Mouse (Mus musculus) limb, embryonic 14.5 days (tissue): ENCODE results near the gene Nxpe4. TPM values are rescaled to one million over a fixed set of nuclear protein-coding genes. Genes with fewer than 3 reads are reported as not detected.

Experiments
- ATAC-seq: fragments of 200-750 bp; cut with Nextera tagmentation; 2 replicates; pipeline ENCODE4 v1.8.0; 2017; ENCODE audit warnings: low read depth, moderate number of reproducible peaks, moderate TSS enrichment; ENCODE audit not compliant: low FRiP score
- DNase-seq: peaks from one replicate; pipeline ENCODE4 v3.0.0-alpha.2; 2015; ENCODE audit warnings: low spot score
- H3K27ac ChIP-seq: fragments of 300-500 bp; sonication (generic); replicated peaks from 2 replicates; pipeline ENCODE4 v1.5.1; 2014; ENCODE audit warnings: low read depth, mild to moderate bottlenecking, low read length, moderate library complexity, mixed read lengths
- H3K27me3 ChIP-seq: fragments of 300-500 bp; sonication (generic); 2 replicates; pipeline ENCODE4 v1.6.1; 2014; ENCODE audit warnings: low read length, mixed read lengths; ENCODE audit not compliant: control insufficient read depth, insufficient read depth
- H3K36me3 ChIP-seq: fragments of 300-500 bp; sonication (generic); 2 replicates; pipeline ENCODE4 v1.6.1; 2014; ENCODE audit warnings: mild to moderate bottlenecking, low read length, moderate library complexity, mixed read lengths; ENCODE audit not compliant: control insufficient read depth, insufficient read depth
- H3K4me1 ChIP-seq: fragments of 300-500 bp; sonication (generic); 2 replicates; pipeline ENCODE4 v1.6.1; 2014; ENCODE audit warnings: antibody characterized with exemption, low read length, mixed read lengths; ENCODE audit not compliant: control insufficient read depth, insufficient read depth
- H3K4me2 ChIP-seq: fragments of 300-500 bp; sonication (generic); replicated peaks from 2 replicates; pipeline ENCODE4 v1.6.1; 2014; ENCODE audit warnings: low read depth, mild to moderate bottlenecking, low read length, moderate library complexity; ENCODE audit not compliant: severe bottlenecking
- H3K4me3 ChIP-seq: fragments of 300-500 bp; sonication (generic); replicated peaks from 2 replicates; pipeline ENCODE4 v1.5.1; 2014; ENCODE audit warnings: low read length
- H3K9ac ChIP-seq: fragments of 300-500 bp; sonication (generic); 2 replicates; pipeline ENCODE4 v1.6.1; 2014; ENCODE audit warnings: mild to moderate bottlenecking, low read depth, low read length, moderate library complexity; ENCODE audit not compliant: severe bottlenecking
- H3K9me3 ChIP-seq: fragments of 300-500 bp; sonication (generic); 2 replicates; pipeline ENCODE4 v1.6.1; 2016; ENCODE audit warnings: low read length; ENCODE audit not compliant: control insufficient read depth
- POLR2A ChIP-seq: fragments of 200-500 bp; IDR thresholded peaks from 2 replicates; pipeline ENCODE4 v1.8.0; 2012; ENCODE audit warnings: inconsistent platforms, mild to moderate bottlenecking, moderate library complexity, borderline replicate concordance; ENCODE audit not compliant: insufficient read depth, insufficient read length; ENCODE audit errors: extremely low read depth
- WGBS: fragments of 180-500 bp; shearing (Covaris S2); extraction: QIAGEN DNeasy Blood & Tissue Kit; methylation state at CpG from one replicate; pipeline ENCODE4 v1.1.7; 2014; 5-methylcytosine and 5-hydroxymethylcytosine counted together
- polyA plus RNA-seq, 2 experiments: library from polyadenylated mRNA; depleted of rRNA in 1 of 2; stranded (reverse) in 1 of 2; unstranded in 1 of 2; fragments of >200 nt; fragmentation: Nextera tagmentation in 1 of 2; extraction: Ambion mirVana in 1 of 2; gene quantifications; 2 replicates each; pipeline versions ENCODE4 v1.2.1 to v1.2.3; 2012 to 2014

The Nxpe4 gene
- polyA plus RNA-seq, 2 experiments, result 6.3 to 8.2 TPM

DNA sequence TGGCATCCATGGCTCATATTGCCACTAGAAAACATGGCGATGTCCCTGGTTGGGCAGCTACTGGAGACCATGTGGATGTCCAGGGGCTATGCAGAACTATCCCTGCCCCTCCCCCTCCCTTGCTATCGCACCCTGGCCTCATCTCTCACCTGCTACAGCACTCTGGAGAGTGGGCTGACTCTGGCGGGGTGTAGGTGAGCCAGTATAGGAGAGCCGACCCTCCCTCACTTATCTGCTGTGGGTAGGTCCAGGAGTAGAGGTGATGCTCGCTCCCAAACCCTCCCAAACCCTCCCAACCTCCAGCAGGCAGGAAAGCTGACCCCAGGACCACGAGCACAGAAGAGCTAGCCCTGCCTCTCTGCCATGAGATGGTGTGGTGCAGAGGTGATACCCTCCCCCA lies 27.0 kb downstream of the Nxpe4 start:
- no peak for DNase-seq
- TF ChIP-seq POLR2A, result no peak
- Histone ChIP-seq H3K9ac (no peak overlapping the region), H3K9me3 (no peaks in the 10 kb centered on the region), H3K4me3 (no peak overlapping the region), H3K4me1 (no peaks in the 10 kb centered on the region), H3K4me2 (no peak overlapping the region), H3K27me3 (no peaks in the 10 kb centered on the region), H3K36me3 (no peaks in the 10 kb centered on the region), H3K27ac (no peak overlapping the region)
- 78% methylated on average over 6 of the region's 6 CpGs for WGBS
- ATAC-seq, result no peak

GRCm38 (mm10) chr9:48197458-48197884 lies 35.6 kb downstream of the Nxpe4 start:
- TF ChIP-seq POLR2A, result no peak
- Histone ChIP-seq H3K4me1 (0 out of 2 replicates have a peak, but pooled peaks cover 2% of the 10 kb centered on the region), H3K36me3 (no peaks in the 10 kb centered on the region), H3K9ac (no peak overlapping the region), H3K4me3 (no peak overlapping the region), H3K9me3 (no peaks in the 10 kb centered on the region), H3K27ac (no peak overlapping the region), H3K27me3 (no peaks in the 10 kb centered on the region), H3K4me2 (no peak overlapping the region)
- ATAC-seq, result no peak
- 40% methylated on average over 12 of the region's 12 CpGs for WGBS
- no peak for DNase-seq

- ATAC-seq, result 0 out of 2 replicates have a peak, but pooled peaks have one; percentile 44
- Histone ChIP-seq H3K4me1 (peaks cover 8% of the 10 kb centered on the region; the same call in 1 of the 2 replicates), H3K36me3 (no peaks in the 10 kb centered on the region), H3K27me3 (no peaks in the 10 kb centered on the region), H3K9ac (no peak overlapping the region), H3K27ac (no peak overlapping the region), H3K4me3 (no peak overlapping the region), H3K9me3 (no peaks in the 10 kb centered on the region), H3K4me2 (no peak overlapping the region)
- 30% methylated on average over 6 of the region's 6 CpGs for WGBS
- no peak for TF ChIP-seq POLR2A
- DNase-seq, result no peak
These were observed 49.1 kb downstream of the Nxpe4 start for GRCm38 (mm10) chr9:48210970-48211369.

DNA sequence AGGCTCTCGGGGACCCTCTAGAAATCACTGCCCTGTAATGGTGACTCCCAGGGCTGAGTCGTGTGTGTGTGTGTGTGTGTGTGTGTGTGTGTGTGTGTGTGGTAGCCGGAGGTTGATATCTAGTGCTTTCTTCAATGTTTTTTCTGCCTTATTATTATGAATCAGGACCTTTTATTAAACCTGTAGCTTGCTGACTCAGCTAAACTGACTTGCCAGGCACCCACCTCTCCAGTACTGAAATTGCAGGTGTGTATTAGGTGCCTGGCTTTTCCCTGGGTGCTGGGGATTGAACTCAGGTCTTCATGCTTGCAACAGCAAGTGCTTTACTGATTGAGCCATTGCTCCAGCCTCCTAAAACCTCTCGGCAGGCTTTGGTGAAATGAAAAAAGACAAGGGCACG lies 50.1 kb downstream of the Nxpe4 start:
- no peaks in the 10 kb centered on the region for H3K9me3 ChIP-seq
- 86% methylated on average over 4 of the region's 5 CpGs for WGBS
- no peak for TF ChIP-seq POLR2A
- no peak overlapping the region for H3K4me2 ChIP-seq
- H3K27ac ChIP-seq, result no peak overlapping the region
- no peaks in the 10 kb centered on the region for H3K27me3 ChIP-seq
- ATAC-seq (no peak), DNase-seq (no peak)
- no peak overlapping the region for H3K9ac ChIP-seq
- peaks cover 8% of the 10 kb centered on the region; the same call in 1 of the 2 replicates for H3K4me1 ChIP-seq
- H3K36me3 ChIP-seq, result no peaks in the 10 kb centered on the region
- H3K4me3 ChIP-seq, result no peak overlapping the region

DNA sequence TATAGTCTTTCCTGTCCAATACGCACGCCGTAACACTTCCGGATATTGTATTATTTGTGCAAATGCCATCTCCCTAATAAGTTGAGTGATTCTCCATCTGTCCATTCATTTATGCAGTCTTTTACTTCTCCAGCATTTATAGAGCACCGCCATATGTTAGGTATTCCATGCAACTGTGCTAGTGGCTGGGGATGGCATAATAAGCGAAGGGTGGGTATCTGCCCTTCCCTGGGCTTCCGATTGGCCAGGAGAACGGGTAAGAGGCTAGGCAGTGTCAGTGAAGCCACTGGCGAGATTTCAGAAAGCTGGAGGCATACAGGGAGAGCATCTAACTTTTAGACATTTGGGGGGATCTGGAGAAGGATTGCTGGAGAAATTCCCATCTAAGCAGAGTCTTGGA lies 52.9 kb downstream of the Nxpe4 start:
- Histone ChIP-seq H3K4me1 (peaks cover 8% of the 10 kb centered on the region; the same call in 1 of the 2 replicates), H3K27me3 (no peaks in the 10 kb centered on the region), H3K9ac (no peak overlapping the region), H3K9me3 (no peaks in the 10 kb centered on the region), H3K36me3 (no peaks in the 10 kb centered on the region), H3K27ac (no peak overlapping the region), H3K4me3 (no peak overlapping the region), H3K4me2 (no peak overlapping the region)
- no peak for DNase-seq
- TF ChIP-seq POLR2A, result no peak
- ATAC-seq, result no peak
- WGBS, result 84% methylated on average over 9 of the region's 9 CpGs
